In the genomic region with DNA sequence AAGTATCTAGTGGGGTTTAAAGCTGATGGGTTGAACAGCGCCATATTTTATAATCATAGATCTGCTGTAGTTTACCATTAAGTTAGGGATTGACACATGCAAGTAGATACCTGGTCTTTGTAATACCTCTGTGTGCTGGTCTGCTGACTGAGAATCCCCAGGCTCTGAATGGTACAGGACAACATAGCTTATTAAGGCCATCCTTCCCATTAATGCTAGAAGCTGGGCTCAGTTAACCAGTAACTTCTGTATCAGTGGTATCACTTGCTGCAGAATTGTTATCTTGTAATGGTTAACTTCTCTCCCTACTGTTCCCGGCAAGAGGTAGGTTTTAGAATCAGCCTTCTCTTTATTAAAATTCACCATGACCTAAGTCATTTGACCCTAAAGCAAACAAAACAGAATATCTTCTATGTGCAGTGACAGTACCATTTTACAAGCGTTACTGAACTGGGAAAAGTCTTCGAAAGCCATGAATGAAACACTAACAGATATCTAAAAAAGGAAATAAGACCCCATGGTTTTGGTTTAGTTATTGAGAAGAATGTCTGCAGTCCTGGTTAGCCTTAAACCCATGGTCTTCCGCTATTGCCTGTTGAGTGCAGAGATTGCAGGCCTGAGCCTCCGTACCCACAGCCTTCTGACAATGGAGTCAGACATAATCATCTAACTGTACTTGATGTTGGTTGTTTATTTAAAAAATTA, we compare ENCODE assay signal across 23 mouse cellular contexts.
"Had no signal": no experiment of that assay in that cellular context is flagged by ENCODE, and none has a peak within 500 bp of the region (broad histone marks: within the 10 kb centered on the region; RNA-seq: fewer than 3 reads in every experiment).

No protein-coding gene starts in this region.

- H3K4me3 ChIP-seq: layer of hippocampus, adult 2 months; limb, embryonic 10.5 days; limb, embryonic 13.5 days; liver, embryonic 15.5 days; midbrain, embryonic 15.5 days; neural tube, embryonic 12.5 days; neural tube, embryonic 15.5 days had no signal

- H3K36me3 ChIP-seq: limb, embryonic 10.5 days; limb, embryonic 13.5 days; liver, embryonic 15.5 days; midbrain, embryonic 15.5 days; neural tube, embryonic 12.5 days; neural tube, embryonic 15.5 days had no signal

- DNase-seq: kidney, adult 2 months; kidney, postnatal 10 days; layer of hippocampus, adult 9-11 months; liver; lung, adult 2 months; lung, postnatal 14 days; lung, postnatal 4 days; right cerebral cortex, adult 18-20 months; right cerebral cortex, postnatal 14 days; right cerebral cortex, postnatal 4 days; thymus, adult 2 months; thymus, postnatal 14 days; thymus, postnatal 4 days had no signal

- H3K4me2 ChIP-seq: limb, embryonic 13.5 days; liver, embryonic 15.5 days; midbrain, embryonic 11.5 days; midbrain, embryonic 15.5 days; neural tube, embryonic 12.5 days; neural tube, embryonic 15.5 days had no signal

- H3K9ac ChIP-seq: limb, embryonic 13.5 days; liver, embryonic 15.5 days; midbrain, embryonic 15.5 days; neural tube, embryonic 12.5 days; neural tube, embryonic 15.5 days had no signal

- H3K27me3 ChIP-seq: liver, embryonic 15.5 days; midbrain, embryonic 15.5 days; neural tube, embryonic 12.5 days; neural tube, embryonic 15.5 days had no signal

- ATAC-seq: hindbrain, embryonic 16.5 days; midbrain, embryonic 15.5 days had no signal

- H3K9me3 ChIP-seq: limb, embryonic 10.5 days; limb, embryonic 13.5 days; liver, embryonic 15.5 days; midbrain, embryonic 15.5 days; neural tube, embryonic 12.5 days; neural tube, embryonic 15.5 days had no signal

- H3K4me1 ChIP-seq: limb, embryonic 10.5 days; limb, embryonic 13.5 days; liver, embryonic 15.5 days; midbrain, embryonic 15.5 days; neural tube, embryonic 12.5 days; neural tube, embryonic 15.5 days had no signal

- H3K27ac ChIP-seq: layer of hippocampus, adult 2 months; limb, embryonic 10.5 days; limb, embryonic 13.5 days; liver, embryonic 15.5 days; midbrain, embryonic 15.5 days; neural tube, embryonic 12.5 days; neural tube, embryonic 15.5 days; stomach, postnatal 0 days had no signal
